Mouse (Mus musculus): ENCODE results near the gene Herc6. TPM values are rescaled to one million over a fixed set of nuclear protein-coding genes. Genes with fewer than 3 reads are reported as not detected.

The Herc6 gene
- polyA plus RNA-seq, 1 experiment from 2014 or later, result 3.8 TPM

DNA sequence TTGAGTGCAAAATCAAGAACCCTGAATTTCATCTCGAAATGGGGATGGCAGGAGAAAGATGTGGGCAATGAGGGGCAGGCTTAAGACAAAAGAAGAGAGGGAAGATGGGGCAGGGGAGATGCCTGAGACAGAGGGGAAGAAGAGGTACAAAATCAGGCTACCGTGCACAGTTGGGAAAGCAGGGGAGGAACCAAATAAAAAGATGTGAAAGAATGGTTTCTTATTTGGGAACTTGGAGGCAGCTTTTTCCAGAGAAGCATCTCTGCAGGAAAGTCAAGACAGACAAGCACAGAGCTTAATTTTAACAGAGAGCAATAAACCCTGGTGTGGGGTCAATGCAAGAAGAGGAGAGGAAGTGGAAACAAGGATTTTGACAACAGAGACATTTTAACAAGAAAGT lies 27.2 kb downstream of the Herc6 start:
- Histone ChIP-seq H3K9me3 (replicated peaks; ENCODE audit: control insufficient read depth, low read length) (no peaks in the 10 kb centered on the region), H3K4me3 (ENCODE audit: low read depth, low read length) (no peak overlapping the region), H3K27ac (replicated peaks; ENCODE audit: low read depth, low read length) (no peak overlapping the region), H3K9ac (replicated peaks; ENCODE audit: low read length) (no peak overlapping the region), H3K4me2 (ENCODE audit: low read depth, low read length) (no peak overlapping the region), H3K4me1 (ENCODE audit: control insufficient read depth, insufficient read depth, low read length) (no peaks in the 10 kb centered on the region), H3K27me3 (ENCODE audit: control insufficient read depth, insufficient read depth, low read length) (no peaks in the 10 kb centered on the region), H3K36me3 (replicated peaks; ENCODE audit: control insufficient read depth, insufficient read depth, low read depth, low read length) (no peaks in the 10 kb centered on the region)
- 86% methylated on average over 2 of the region's 2 CpGs for WGBS
- ATAC-seq (replicated peaks; ENCODE audit: insufficient number of reproducible peaks, low FRiP score, low TSS enrichment, low read depth) (no peak), DNase-seq (ENCODE audit: low spot score) (no peak)

DNA sequence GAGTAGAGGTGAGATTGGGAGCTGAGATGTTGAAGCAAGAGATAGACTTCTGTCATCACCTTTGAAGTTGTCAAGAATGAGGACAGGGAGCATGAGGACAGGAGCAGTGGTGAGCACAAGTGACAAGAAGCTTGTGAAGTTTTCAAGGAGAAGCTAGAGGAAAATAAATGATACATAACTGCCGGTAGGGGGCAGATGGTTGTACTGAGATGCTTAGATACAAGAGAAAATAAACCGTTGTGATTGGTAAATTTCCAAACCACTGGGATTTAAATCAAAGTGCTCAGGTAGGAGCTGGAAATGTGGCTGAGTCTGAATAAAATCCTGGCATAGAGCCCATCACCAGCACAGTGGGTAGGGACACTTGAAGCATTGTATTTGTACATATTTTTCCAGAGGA lies 28.8 kb downstream of the Herc6 start:
- ATAC-seq (replicated peaks; ENCODE audit: insufficient number of reproducible peaks, low FRiP score, low TSS enrichment, low read depth), result no peak
- H3K4me2 ChIP-seq (ENCODE audit: low read depth, low read length), result no peak overlapping the region
- H3K36me3 ChIP-seq (replicated peaks; ENCODE audit: control insufficient read depth, insufficient read depth, low read depth, low read length), result no peaks in the 10 kb centered on the region
- no peaks in the 10 kb centered on the region for H3K9me3 ChIP-seq (replicated peaks; ENCODE audit: control insufficient read depth, low read length)
- H3K9ac ChIP-seq (replicated peaks; ENCODE audit: low read length), result no peak overlapping the region
- DNase-seq (ENCODE audit: low spot score), result peak; percentile 9
- H3K4me3 ChIP-seq (ENCODE audit: low read depth, low read length), result no peak overlapping the region
- H3K27me3 ChIP-seq (ENCODE audit: control insufficient read depth, insufficient read depth, low read length), result no peaks in the 10 kb centered on the region
- H3K4me1 ChIP-seq (ENCODE audit: control insufficient read depth, insufficient read depth, low read length), result no peaks in the 10 kb centered on the region
- H3K27ac ChIP-seq (replicated peaks; ENCODE audit: low read depth, low read length), result no peak overlapping the region
- WGBS, result 60% methylated on average over 2 of the region's 2 CpGs

- no peak for ATAC-seq (replicated peaks; ENCODE audit: insufficient number of reproducible peaks, low FRiP score, low TSS enrichment, low read depth)
- Histone ChIP-seq H3K9ac (replicated peaks; ENCODE audit: low read length) (no peak overlapping the region), H3K27ac (replicated peaks; ENCODE audit: low read depth, low read length) (no peak overlapping the region), H3K27me3 (ENCODE audit: control insufficient read depth, insufficient read depth, low read length) (no peaks in the 10 kb centered on the region), H3K4me3 (ENCODE audit: low read depth, low read length) (no peak overlapping the region), H3K4me2 (ENCODE audit: low read depth, low read length) (no peak overlapping the region), H3K36me3 (replicated peaks; ENCODE audit: control insufficient read depth, insufficient read depth, low read depth, low read length) (no peaks in the 10 kb centered on the region), H3K4me1 (ENCODE audit: control insufficient read depth, insufficient read depth, low read length) (no peaks in the 10 kb centered on the region), H3K9me3 (replicated peaks; ENCODE audit: control insufficient read depth, low read length) (no peaks in the 10 kb centered on the region)
- 85% methylated on average over 2 of the region's 2 CpGs for WGBS
- no peak for DNase-seq (ENCODE audit: low spot score)
These were observed 35.0 kb downstream of the Herc6 start for GRCm38 (mm10) chr6:57615788-57616187.

DNA sequence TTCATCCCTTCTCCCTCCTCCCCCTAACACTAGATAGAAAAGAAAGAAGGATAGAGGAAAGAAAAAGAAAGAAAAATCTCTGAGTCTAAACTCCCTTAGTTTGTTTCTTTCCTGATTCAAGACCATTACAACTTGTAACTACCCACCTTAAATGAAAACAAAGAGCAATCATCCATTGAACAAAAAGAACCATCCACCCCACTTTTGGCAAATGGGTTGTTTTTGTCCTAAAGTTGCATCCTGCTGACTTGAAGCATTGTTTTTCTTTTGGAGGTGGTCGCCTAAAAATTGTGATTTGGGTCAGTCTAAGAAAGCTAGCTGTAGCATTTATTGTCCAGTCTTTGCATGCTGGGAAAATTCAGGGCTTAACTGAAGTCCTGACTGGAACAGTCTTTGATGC lies 58.7 kb downstream of the Herc6 start:
- ATAC-seq (replicated peaks; ENCODE audit: insufficient number of reproducible peaks, low FRiP score, low TSS enrichment, low read depth) (no peak), DNase-seq (ENCODE audit: low spot score) (no peak)
- H3K27me3 ChIP-seq (ENCODE audit: control insufficient read depth, insufficient read depth, low read length), result no peaks in the 10 kb centered on the region
- no peak overlapping the region for H3K27ac ChIP-seq (replicated peaks; ENCODE audit: low read depth, low read length)
- no peak overlapping the region for H3K4me2 ChIP-seq (ENCODE audit: low read depth, low read length)
- H3K4me1 ChIP-seq (ENCODE audit: control insufficient read depth, insufficient read depth, low read length), result no peaks in the 10 kb centered on the region
- H3K9me3 ChIP-seq (replicated peaks; ENCODE audit: control insufficient read depth, low read length), result no peaks in the 10 kb centered on the region
- H3K36me3 ChIP-seq (replicated peaks; ENCODE audit: control insufficient read depth, insufficient read depth, low read depth, low read length), result no peaks in the 10 kb centered on the region
- no peak overlapping the region for H3K9ac ChIP-seq (replicated peaks; ENCODE audit: low read length)
- no peak overlapping the region for H3K4me3 ChIP-seq (ENCODE audit: low read depth, low read length)
- WGBS, result 49% methylated on average over 1 of the region's 1 CpGs

GRCm38 (mm10) chr6:57641789-57642188 lies 61.0 kb downstream of the Herc6 start:
- no peak overlapping the region for H3K27ac ChIP-seq (replicated peaks; ENCODE audit: low read depth, low read length)
- ATAC-seq (replicated peaks; ENCODE audit: insufficient number of reproducible peaks, low FRiP score, low TSS enrichment, low read depth) (peak; percentile 76; the same call in 1 of the 2 replicates), DNase-seq (ENCODE audit: low spot score) (peak; percentile 47)
- H3K9me3 ChIP-seq (replicated peaks; ENCODE audit: control insufficient read depth, low read length), result no peaks in the 10 kb centered on the region
- H3K4me3 ChIP-seq (ENCODE audit: low read depth, low read length), result no peak overlapping the region
- no peak overlapping the region for H3K4me2 ChIP-seq (ENCODE audit: low read depth, low read length)
- no peaks in the 10 kb centered on the region for H3K36me3 ChIP-seq (replicated peaks; ENCODE audit: control insufficient read depth, insufficient read depth, low read depth, low read length)
- H3K27me3 ChIP-seq (ENCODE audit: control insufficient read depth, insufficient read depth, low read length), result no peaks in the 10 kb centered on the region
- H3K4me1 ChIP-seq (ENCODE audit: control insufficient read depth, insufficient read depth, low read length), result no peaks in the 10 kb centered on the region
- H3K9ac ChIP-seq (replicated peaks; ENCODE audit: low read length), result no peak overlapping the region
- WGBS, result 50% methylated on average over 4 of the region's 4 CpGs

GRCm38 (mm10) chr6:57647256-57647655 lies 66.5 kb downstream of the Herc6 start:
- Histone ChIP-seq H3K4me1 (ENCODE audit: control insufficient read depth, insufficient read depth, low read length) (no peaks in the 10 kb centered on the region), H3K4me2 (ENCODE audit: low read depth, low read length) (no peak overlapping the region), H3K27ac (replicated peaks; ENCODE audit: low read depth, low read length) (no peak overlapping the region), H3K4me3 (ENCODE audit: low read depth, low read length) (no peak overlapping the region), H3K9ac (replicated peaks; ENCODE audit: low read length) (no peak overlapping the region), H3K27me3 (ENCODE audit: control insufficient read depth, insufficient read depth, low read length) (no peaks in the 10 kb centered on the region), H3K9me3 (replicated peaks; ENCODE audit: control insufficient read depth, low read length) (no peaks in the 10 kb centered on the region), H3K36me3 (replicated peaks; ENCODE audit: control insufficient read depth, insufficient read depth, low read depth, low read length) (no peaks in the 10 kb centered on the region)
- 51% methylated on average over 1 of the region's 1 CpGs for WGBS
- ATAC-seq (replicated peaks; ENCODE audit: insufficient number of reproducible peaks, low FRiP score, low TSS enrichment, low read depth) (no peak), DNase-seq (ENCODE audit: low spot score) (no peak)

GRCm38 (mm10) chr6:57661295-57661694 lies 80.5 kb downstream of the Herc6 start:
- 81% methylated on average over 4 of the region's 4 CpGs for WGBS
- ATAC-seq (replicated peaks; ENCODE audit: insufficient number of reproducible peaks, low FRiP score, low TSS enrichment, low read depth) (no peak), DNase-seq (ENCODE audit: low spot score) (no peak)
- H3K27me3 ChIP-seq (ENCODE audit: control insufficient read depth, insufficient read depth, low read length), result no peaks in the 10 kb centered on the region
- no peaks in the 10 kb centered on the region for H3K9me3 ChIP-seq (replicated peaks; ENCODE audit: control insufficient read depth, low read length)
- H3K4me1 ChIP-seq (ENCODE audit: control insufficient read depth, insufficient read depth, low read length), result no peaks in the 10 kb centered on the region
- H3K4me3 ChIP-seq (ENCODE audit: low read depth, low read length), result no peak overlapping the region
- no peaks in the 10 kb centered on the region for H3K36me3 ChIP-seq (replicated peaks; ENCODE audit: control insufficient read depth, insufficient read depth, low read depth, low read length)
- H3K27ac ChIP-seq (replicated peaks; ENCODE audit: low read depth, low read length), result no peak overlapping the region
- no peak overlapping the region for H3K9ac ChIP-seq (replicated peaks; ENCODE audit: low read length)
- H3K4me2 ChIP-seq (ENCODE audit: low read depth, low read length), result no peak overlapping the region

GRCm38 (mm10) chr6:57684156-57684555 lies 103.4 kb downstream of the Herc6 start:
- no peak overlapping the region for H3K9ac ChIP-seq (replicated peaks; ENCODE audit: low read length)
- 100% methylated on average over 1 of the region's 1 CpGs for WGBS
- no peaks in the 10 kb centered on the region for H3K27me3 ChIP-seq (ENCODE audit: control insufficient read depth, insufficient read depth, low read length)
- no peak overlapping the region for H3K27ac ChIP-seq (replicated peaks; ENCODE audit: low read depth, low read length)
- DNase-seq (ENCODE audit: low spot score), result no peak
- no peaks in the 10 kb centered on the region for H3K9me3 ChIP-seq (replicated peaks; ENCODE audit: control insufficient read depth, low read length)
- ATAC-seq (replicated peaks; ENCODE audit: insufficient number of reproducible peaks, low FRiP score, low TSS enrichment, low read depth), result no peak
- no peaks in the 10 kb centered on the region for H3K4me1 ChIP-seq (ENCODE audit: control insufficient read depth, insufficient read depth, low read length)
- no peak overlapping the region for H3K4me2 ChIP-seq (ENCODE audit: low read depth, low read length)
- H3K4me3 ChIP-seq (ENCODE audit: low read depth, low read length), result no peak overlapping the region
- peaks cover 2% of the 10 kb centered on the region; the same call in 1 of the 2 replicates for H3K36me3 ChIP-seq (replicated peaks; ENCODE audit: control insufficient read depth, insufficient read depth, low read depth, low read length)

All from embryonic facial prominence, embryonic 11.5 days (tissue).